23 mouse cellular contexts compared by ENCODE assay signal in genomic region chr5:125743503-125743902, GRCm38 (mm10).
"Had no signal": no experiment of that assay in that cellular context is flagged by ENCODE, and none has a peak within 500 bp of the region (broad histone marks: within the 10 kb centered on the region; RNA-seq: fewer than 3 reads in every experiment).

No protein-coding gene starts in this region.

- H3K9ac ChIP-seq: limb, embryonic 12.5 days; limb, embryonic 15.5 days; liver, embryonic 14.5 days; liver, postnatal 0 days; lung, embryonic 14.5 days; midbrain, embryonic 13.5 days had no signal

- H3K27ac ChIP-seq: kidney, postnatal 0 days; layer of hippocampus, adult 2 months; limb, embryonic 12.5 days; limb, embryonic 15.5 days; liver, embryonic 14.5 days; macrophage; midbrain, embryonic 13.5 days; stomach, postnatal 0 days had no signal

- H3K9me3 ChIP-seq: limb, embryonic 12.5 days; limb, embryonic 15.5 days; midbrain, embryonic 13.5 days had no signal

- H3K4me2 ChIP-seq: limb, embryonic 12.5 days; limb, embryonic 15.5 days; liver, embryonic 11.5 days; lung, embryonic 14.5 days; midbrain, embryonic 13.5 days had no signal

- H3K4me3 ChIP-seq: layer of hippocampus, adult 2 months; limb, embryonic 12.5 days; limb, embryonic 15.5 days; midbrain, embryonic 13.5 days; myocyte had no signal

- ATAC-seq: liver, postnatal 0 days; lung, postnatal 0 days; midbrain, embryonic 13.5 days had no signal

- H3K36me3 ChIP-seq: limb, embryonic 12.5 days; limb, embryonic 15.5 days; midbrain, embryonic 13.5 days had no signal

- H3K27me3 ChIP-seq: limb, embryonic 12.5 days; limb, embryonic 15.5 days; midbrain, embryonic 13.5 days had no signal

- H3K4me1 ChIP-seq: limb, embryonic 12.5 days; limb, embryonic 15.5 days had no signal

- DNase-seq: kidney, adult 2 months; kidney, postnatal 25 days; layer of hippocampus, adult 9-11 months; left cerebral cortex, postnatal 4 days; liver, postnatal 0 days; lung, embryonic 14.5 days; right cerebral cortex, adult 18-20 months; right cerebral cortex, postnatal 14 days; right cerebral cortex, postnatal 4 days; thymus, adult 2 months; thymus, postnatal 14 days; thymus, postnatal 4 days had no signal
